Mouse (Mus musculus): ENCODE measurements around the gene Gm21987.

DNA sequence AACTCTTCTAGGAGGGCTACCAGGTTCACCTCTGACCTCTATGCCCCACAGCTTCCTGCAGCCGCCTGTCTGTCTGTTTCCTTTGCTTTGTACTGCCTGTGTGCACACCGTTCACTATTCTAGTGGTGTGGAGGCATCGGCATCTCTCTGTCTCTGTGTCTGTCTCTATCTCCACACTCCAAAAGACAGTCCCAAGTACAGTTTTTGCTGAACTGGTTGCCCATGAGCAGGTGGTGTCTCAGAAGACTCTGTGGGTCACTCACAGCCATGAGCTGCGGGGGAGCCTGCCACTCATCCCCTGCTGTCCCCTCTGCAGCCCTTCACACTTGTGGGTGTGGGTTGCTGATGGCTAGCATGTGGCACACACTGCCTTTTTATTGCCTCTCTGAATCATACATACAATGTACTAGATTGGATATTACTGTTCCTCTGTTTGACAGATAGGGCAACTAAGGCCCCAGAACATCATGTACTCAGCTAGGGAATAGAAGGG is 23.2 kb downstream of the Gm21987 start:
- no peak for TF ChIP-seq CTCF (IDR thresholded peaks at IDR 0.05; ENCODE audit: control insufficient read depth, insufficient read depth, low read length)
- no peak for TF ChIP-seq POLR2A (IDR thresholded peaks at IDR 0.05; ENCODE audit: borderline replicate concordance, control insufficient read depth, low read depth, low read length)

Measured in bone marrow, adult 2 months (tissue).